Mouse (Mus musculus): ENCODE results near the gene Tlr2.

Gene Tlr2

DNA sequence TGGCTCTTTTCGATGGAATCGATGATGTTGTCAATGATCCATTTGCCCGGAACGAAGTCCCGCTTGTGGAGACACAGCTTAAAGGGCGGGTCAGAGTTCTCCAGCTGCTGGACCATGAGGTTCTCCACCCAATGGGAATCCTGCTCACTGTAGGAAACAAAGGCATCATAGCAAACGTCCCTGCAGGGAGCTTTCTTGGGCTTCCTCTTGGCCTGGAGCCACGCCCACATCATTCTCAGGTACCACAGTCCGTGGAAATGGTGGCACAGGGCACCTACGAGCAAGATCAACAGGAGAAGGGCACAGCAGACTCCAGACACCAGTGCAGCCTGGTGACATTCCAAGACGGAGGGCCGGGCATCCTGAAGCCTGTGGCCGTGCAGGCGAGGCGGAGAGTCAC lies 4.9 kb downstream of the Tlr2 start:
- intact Hi-C loops (cut with DNase I) = no loop called here

- intact Hi-C loops (cut with DNase I) = no loop called here
These were observed 13.4 kb downstream of the Tlr2 start for GRCm38 (mm10) chr3:83828145-83828611.

- intact Hi-C loops (cut with DNase I) = no loop called here
These were observed 13.9 kb downstream of the Tlr2 start for GRCm38 (mm10) chr3:83827684-83828083.

DNA sequence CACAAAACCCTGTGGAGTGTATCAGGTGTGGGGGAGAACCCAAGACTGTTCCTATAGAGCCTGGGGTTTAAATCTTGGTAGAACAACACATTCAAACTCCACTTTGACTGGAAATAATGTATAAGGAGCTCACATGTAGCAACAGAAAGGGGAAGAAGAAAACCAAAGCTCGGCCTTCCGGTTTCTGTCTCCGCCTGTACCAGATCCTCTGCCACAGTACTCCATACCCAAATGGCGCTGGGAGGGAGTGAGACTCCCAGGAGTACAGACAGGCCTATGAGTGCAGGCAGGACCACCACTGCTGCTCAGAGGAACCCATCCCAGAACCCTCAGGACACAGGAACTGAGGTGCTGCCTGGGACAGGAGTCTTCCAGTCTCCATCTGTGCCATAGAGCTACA lies 17.8 kb downstream of the Tlr2 start:
- intact Hi-C loops (cut with DNase I) = no loop called here

DNA sequence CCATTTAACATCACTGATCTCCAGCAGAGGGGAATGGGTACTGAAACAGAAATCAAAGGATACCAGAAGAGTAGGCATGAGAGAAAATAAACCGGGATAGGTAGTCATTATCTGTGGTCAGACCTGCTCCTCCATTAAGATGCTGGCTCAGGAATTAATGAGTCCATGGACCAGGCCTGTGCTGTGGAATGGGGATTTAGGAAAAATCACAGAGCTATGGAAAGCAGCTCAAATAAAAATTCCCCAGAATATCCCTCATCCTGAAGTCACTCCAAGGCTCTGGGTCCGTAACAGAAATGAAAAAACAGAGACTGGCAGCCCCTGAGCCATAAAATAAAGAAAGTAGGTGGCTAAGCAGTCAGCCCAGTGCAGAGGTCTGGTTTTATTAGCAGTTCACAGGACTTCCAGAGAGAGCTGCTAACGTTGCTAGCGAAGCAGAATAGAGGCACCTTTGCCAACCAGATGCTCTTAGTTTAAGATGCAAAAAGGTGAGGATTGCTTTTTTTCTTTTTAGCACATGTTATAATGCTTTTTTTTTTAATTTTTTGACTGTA lies 25.1 kb downstream of the Tlr2 start:
- intact Hi-C loops (cut with DNase I) = no loop called here

DNA sequence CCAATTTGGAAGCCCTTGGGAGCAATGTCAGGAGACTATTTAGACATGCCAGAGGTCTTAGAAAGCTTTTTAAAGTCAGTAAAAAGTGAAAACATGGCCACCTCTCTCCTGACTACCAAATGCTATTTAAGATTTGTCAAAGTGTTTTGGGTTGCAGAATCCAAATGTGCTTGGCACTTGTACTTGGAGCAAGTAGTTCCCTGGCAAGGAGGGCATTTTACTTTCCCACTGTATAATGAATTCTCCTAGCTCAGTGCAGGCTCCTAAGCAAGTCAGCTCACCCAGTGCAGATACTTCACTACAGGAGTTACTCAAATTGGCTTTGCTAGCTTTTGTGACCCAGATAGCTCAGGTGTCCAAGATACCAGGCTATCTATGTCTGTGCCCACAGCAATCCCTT lies 28.7 kb downstream of the Tlr2 start:
- intact Hi-C loops (cut with DNase I) = no loop called here

- intact Hi-C loops (cut with DNase I) = no loop called here
These were observed 29.6 kb downstream of the Tlr2 start for GRCm38 (mm10) chr3:83811987-83812386.

GRCm38 (mm10) chr3:83808483-83808882 lies 33.1 kb downstream of the Tlr2 start:
- intact Hi-C loops (cut with DNase I) = no loop called here

DNA sequence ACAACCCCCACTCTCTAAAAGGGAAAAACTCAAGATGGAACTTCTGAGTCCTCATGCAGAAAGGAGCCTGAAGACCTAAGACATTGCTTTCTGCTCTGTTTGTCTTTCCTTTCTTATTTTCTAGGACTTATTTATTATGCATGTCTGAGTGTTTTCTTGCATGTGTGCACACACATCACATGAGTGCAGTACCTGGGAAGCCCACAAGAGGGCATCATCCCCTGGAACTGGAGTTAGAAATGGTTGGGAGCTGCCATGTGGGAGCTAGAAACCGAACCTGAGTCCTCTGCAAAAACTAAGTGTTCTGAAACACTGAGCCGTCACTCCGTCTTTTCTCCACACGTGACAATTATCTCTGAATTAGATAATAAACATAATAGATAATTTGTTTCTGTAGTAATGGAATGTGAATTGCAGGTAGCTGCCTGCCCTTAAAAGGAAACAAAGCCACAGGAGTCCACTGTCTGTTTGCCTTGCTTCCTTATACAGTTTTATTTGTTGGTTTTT lies 39.9 kb downstream of the Tlr2 start:
- intact Hi-C loops (cut with DNase I) = no loop called here

DNA sequence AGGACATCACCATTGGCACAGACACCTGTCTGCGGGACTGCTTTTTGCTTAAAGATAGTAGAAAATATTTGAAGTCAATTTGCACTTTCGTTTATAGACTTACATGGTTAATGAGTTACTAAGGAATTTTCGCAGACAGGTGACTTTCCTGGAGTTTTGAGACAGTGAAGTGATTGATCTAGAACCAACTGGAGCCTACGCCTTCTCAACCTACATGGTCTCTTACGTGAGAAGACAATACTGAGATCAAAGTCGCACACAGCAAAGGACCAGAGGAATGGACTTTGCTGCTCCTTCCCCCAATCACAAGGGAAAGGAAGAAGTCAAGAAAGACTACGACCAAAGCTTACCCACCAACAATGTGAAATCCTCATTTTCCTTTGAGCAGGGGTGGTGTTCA lies 42.1 kb downstream of the Tlr2 start:
- intact Hi-C loops (cut with DNase I) = loop anchor here (5.0 kb wide), 2 partner anchors 43 to 98 kb away; partner anchors contain the start of gene Tlr2

- intact Hi-C loops (cut with DNase I) = loop anchor here (5.0 kb wide), 2 partner anchors 44 to 99 kb away; partner anchors contain the start of gene Tlr2
These were observed 43.7 kb downstream of the Tlr2 start for GRCm38 (mm10) chr3:83797828-83798227.

- intact Hi-C loops (cut with DNase I) = loop anchor here (5.0 kb wide), 2 partner anchors 45 to 100 kb away; partner anchors contain the start of gene Tlr2
These were observed 44.5 kb downstream of the Tlr2 start for GRCm38 (mm10) chr3:83797098-83797497.

DNA sequence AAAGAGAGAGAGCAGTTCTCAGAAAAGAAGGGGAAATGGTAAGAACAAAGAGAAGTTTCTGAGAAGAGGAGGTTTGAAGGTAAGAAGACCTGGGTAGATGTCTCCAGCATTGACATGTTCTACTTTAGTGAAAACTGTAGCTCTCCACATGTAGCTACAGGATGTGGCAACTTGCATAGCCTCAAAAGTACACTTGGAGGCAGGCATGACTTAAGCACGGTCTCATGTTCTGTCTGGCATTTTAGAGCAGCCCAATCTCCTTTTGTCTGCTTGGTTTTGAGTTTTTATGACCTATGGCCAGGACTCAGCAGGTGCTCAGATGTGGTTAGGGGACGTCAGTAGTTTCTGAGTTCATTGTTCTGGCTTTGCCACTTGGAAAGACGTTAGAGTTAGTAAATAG lies 50.1 kb downstream of the Tlr2 start:
- intact Hi-C loops (cut with DNase I) = no loop called here

GRCm38 (mm10) chr3:83789651-83790451 lies 51.7 kb downstream of the Tlr2 start:
- intact Hi-C loops (cut with DNase I) = no loop called here

DNA sequence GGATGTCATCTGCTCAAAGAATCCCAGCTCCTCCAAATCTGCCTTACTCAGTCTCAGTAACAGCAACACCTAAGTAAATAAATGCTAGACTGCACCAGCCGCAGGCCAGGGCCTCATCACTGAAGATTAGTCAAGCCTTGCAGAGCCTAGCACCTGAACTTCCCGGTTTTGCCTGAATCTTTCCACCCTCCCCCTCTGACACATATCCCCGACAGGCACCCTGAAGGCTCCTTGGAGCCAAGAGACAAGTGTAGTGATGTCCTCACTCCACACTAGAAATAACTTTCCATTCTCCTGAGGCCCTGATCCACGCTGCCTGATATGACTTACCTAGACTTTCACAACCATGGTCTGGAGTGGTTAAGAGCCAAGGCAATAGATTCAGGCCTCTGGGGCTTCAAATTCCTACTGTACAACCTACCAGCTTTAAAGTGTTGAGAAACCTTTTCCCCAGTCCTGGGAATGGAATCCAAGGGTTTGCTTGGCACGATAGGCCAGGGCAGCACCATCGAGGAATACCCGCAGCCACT lies 53.7 kb downstream of the Tlr2 start:
- intact Hi-C loops (cut with DNase I) = no loop called here

DNA sequence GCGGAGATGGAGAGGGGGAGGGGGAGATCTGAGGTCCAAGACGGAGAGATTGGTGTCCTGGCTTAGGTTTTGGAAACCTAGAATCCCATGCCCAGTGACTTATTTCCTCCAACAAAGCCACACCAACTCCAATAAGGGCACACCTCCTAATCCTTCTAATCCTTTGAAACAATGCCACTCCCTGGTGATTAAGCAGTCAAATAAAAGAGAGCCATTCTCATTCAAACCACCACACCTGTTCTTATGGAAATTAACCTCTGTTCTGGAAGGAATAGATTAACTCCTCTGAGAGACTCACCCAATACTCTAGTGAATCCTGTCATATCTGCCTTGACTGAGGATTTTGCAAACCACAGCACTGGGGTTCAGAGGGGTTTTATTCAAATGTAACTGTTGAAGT lies 54.5 kb downstream of the Tlr2 start:
- intact Hi-C loops (cut with DNase I) = no loop called here

Data from adrenal gland (tissue).